Mouse (Mus musculus): ENCODE measurements at regions not wholly inside any gene's neighbourhood (a gene's known extent, or its start where the extent isn't known, plus 50 kb on each side); places are given as distances from the start of the nearest gene placed in this dataset.

DNA sequence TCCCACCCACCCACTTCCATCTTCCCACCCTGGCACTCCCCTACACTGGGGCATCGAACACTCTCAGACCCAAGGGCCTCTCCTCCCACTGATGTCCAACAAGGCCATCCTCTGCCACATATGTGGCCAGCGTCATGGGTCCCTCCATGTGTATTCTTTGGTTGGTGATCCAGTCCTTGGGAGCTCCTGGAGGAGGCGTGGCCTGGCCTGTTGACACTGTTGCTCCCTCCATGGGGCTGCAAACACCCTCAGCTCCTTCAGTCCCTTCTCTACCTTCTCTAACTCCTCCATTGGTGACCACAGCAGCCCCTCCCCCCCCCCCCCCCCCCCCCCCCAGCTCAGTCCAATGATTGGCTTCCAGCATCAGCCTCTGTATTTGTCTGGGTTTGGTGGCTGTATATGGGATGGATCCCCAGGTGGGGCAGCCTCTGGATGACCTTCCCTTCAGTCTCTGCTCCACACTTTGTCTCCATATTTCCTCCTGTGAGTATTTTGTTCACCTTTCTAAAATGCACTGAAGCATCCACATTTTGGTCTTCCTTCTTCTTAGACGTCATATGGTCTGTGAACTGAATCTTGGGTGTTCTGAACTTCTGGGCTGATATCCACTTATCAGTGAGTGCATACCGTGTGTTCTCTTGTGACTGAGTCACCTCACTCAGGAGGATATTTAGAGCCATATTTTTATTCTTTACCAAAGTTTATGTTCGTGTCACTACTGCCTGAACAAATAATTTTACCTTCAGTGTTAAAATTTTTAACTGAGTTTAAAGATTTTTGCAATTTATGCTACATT is 82.1 kb upstream of the Tnp1 start:
- DNase-seq = no peak

DNA sequence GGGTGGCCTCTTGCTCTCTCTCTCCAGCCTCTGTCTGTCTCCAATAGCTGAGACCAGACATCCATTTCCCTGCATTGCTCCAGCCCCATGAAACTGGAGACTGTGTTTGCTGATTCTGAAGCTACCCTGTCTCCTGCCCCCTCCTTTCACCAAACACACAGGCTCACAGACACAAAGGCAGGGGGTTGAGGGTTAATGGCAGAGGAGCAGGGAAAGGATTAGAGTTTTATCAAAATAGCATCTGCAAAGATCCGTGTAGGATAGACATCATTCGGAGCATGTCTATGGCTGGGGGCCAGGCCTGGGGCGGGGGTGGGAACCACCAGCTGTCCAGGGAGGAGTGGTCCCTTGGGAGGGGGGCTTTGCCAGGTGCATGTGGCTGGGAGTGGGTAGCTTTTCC is 73.9 kb upstream of the Tnp1 start:
- DNase-seq = no peak

DNA sequence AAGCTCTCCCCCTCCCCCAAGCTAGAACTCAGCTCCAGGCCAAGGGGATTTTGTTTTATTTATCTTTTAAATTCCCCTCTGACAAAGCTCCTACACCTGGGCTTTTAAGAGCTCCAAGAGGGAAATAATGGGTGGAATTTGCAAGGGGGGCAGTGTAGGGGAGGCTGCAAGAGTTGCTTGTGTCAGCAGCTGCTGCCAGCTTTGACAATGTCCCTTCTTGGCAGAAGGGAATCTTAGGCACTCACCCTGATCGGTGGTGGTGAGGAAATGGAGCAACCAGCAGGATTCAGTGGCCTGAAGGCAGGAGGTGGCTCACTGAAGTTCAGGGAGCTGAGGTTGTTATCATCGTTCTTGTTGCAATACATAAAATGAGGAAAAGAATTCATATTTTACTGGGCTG is 72.8 kb upstream of the Tnp1 start:
- DNase-seq = no peak

DNA sequence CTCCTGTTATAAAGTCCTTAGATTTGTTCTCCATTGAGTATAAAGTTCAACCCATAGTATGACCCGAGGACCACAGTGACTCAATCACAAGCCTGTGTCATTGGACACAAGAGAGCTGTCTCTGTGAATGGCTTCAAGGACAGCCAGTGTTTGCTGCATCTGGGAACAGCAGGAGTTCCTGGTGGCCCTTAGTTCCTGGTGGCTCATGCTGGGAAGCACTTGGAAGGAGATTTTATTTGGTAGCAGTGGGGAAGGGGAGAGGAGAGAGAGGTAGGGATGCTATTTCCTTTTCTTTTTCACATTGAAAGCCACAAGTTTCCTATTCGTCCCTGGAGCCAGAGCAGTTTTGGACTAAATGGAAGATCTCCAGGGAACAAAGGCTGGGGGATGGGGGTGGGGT is 69.2 kb upstream of the Tnp1 start:
- DNase-seq = no peak

DNA sequence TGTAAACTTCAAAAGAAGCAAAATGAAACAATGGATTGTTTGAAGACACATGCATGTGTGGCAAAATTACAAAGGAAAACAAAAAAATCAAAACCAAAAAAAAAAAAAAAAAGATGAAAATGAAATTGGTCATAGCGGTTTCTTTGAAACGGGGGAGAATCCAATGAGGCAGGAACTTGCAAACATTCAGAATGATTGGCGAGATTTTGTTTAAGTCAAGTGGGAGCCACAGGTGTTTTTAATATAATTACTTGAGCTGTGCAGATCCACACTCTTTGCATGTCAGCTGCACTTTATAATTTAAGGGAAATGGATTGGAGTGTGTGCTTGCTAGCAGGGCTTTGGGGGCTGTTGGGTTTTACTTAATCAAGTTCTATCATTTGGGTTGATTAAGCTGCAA is 67.7 kb upstream of the Tnp1 start:
- DNase-seq = no peak

DNA sequence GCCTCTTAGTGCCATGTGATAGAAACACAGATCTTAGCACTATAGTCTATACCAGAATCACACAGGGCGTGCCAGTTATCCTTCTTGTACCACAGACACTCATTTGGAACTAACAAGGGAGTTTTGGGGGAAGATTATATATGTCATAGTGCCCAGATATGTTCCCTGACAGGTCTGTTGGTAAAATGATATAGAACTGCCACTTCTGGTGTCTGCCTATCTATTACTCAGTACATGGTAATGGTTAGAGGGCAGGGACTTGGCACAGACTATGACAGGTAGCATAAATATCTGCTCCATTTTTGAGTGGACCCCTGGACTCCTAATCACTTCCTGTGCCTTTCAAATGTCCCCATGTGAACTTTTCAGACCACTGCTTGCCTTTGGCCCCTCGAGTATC is 63.8 kb upstream of the Tnp1 start:
- DNase-seq = no peak

DNA sequence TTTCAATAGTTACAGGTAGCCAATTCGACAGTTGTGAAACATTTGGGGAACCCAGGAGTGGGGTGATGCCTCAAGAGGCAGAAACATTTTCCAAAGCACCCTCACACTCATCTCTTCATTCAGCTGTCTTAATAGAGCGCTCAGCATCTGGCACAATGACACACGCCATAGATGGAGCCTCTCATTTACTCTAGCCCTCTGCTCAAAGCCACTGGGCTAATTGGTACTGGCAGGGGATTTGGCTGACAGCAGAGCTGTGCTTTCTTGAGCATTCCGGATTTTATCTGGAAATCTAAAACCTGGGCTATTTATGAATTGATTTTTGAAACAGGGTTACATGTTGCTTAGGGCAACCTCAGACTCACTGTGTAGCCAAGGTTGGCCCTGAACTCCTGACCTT is 61.4 kb upstream of the Tnp1 start:
- DNase-seq = no peak

DNA sequence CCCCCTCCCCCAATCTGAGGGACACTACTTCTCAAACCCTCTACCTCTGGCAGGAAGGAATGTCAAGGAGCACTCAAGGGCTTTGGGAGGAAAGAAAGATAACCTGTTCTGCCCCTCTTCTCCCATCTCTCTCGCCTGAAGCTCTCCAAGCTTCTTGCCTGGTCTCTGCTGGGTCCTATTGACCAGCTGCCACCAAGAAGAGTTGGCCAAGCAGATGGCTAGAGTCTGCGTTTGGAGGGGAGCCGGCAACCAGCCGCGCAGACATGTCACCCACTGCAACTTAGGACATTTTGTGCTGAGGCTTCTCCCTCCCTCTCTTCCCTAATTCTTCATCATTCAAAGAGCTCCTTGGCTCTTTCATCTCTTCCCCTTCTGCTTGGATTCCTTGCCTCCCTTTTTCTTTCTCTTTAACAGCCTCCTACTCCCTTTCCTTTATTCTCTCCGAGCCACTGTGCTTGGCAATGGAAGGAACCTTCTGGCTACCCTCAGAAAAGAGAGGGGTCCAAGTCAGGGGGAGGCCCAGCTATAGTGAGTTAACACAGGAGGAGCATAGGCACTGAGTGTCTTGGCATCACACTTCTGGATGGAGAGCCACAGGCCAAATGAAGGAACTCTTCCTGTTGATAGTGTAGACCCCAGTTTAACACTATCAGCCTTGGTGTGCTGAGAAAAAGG is 60.1 kb upstream of the Tnp1 start:
- DNase-seq = no peak

DNA sequence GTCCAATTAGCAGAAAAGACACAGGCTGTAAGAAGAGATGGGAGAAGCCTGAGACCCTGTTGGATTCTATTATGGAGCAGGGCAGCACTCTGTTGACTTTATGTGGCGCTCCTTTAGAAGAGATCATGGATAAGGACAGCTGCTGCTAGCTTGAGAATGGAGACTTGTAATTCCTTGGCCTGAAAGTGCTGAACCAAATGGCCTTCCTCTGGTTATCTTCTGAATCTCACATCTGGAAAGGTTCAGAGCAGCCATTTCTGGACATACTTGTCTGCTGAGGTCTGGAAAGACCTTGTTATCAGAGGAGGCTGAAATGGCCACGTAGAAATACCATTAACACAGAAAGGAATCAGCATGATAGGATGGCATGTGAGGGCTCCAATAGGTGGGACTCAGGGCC is 59.5 kb upstream of the Tnp1 start:
- no peak for DNase-seq

DNA sequence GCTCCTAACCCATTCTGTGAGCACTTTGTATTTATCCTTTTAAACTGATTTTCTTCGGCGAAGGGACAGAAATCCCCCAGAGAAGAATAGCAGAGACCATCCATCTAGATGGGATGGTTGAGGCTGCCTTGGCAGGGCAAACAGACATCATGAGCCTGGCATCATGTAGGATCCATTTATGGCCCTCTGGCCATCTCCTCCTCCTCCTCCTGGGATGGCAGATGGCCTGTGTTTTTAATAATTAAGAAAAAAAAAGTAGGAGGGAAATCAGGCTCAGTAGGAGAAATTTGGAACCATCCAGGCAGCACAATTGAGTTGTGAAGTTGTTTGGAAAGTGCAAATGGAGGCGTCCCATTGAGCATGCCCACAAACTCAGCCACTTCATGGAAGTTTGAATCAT is 58.8 kb upstream of the Tnp1 start:
- DNase-seq = no peak

DNA sequence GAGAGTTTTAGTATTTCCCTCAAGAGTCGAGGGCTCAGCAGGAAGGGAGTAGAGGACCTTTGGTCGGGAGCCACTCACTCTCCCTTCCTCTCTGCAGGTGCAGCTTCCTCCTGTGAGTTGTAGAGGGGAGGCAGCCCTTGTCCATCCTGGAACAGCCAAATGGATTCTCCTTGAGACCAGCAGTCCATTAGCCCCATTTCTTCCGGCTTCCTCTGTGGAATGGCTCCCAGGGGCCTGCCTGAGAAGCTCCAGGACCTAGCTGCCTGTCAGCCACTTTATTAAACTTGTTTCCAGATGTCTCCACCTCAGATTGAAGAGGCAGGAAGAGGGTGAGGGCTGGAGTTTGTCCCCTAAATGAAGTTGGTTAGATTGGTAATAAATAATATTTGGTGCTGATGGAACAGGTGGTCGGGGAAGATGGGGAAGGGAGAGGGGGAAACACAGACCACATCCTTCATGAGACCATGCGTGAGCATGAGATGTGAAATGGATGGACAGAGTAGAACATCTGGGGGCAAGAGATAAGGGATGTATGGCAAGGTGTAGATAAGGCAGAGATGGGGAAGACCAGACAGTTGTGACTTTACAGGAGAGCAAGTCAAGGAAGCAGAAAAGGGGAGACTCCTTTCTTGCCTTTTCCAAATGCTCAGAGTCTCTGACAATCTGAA is 56.7 kb upstream of the Tnp1 start:
- no peak for DNase-seq

DNA sequence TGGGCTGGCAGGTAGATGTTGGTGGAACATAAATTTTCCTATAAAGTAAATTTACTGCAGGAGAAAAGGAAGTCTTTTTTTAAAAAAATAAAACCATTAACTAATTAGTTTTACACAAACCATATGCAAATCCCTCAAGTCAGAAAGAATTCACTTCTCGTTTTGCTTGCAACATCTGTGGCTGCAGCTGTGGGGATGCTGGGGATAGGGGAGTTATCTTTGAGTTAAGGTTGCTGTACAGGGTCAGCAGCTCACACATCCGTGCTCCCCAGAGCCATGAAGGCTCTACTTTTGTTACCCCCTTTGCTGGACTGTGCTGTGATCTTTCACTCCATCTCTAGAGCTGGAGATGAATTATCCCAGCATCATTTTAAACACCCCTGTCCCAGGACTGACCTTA is 54.4 kb upstream of the Tnp1 start:
- DNase-seq = no peak
